Mouse (Mus musculus): ENCODE results near the gene Gm2000.
"Not testable (repeated sequence)": the region's sequence is repeated elsewhere in the genome, so short reads cannot be mapped to it uniquely, and the experiment has no call there.

The Gm2000 gene

DNA sequence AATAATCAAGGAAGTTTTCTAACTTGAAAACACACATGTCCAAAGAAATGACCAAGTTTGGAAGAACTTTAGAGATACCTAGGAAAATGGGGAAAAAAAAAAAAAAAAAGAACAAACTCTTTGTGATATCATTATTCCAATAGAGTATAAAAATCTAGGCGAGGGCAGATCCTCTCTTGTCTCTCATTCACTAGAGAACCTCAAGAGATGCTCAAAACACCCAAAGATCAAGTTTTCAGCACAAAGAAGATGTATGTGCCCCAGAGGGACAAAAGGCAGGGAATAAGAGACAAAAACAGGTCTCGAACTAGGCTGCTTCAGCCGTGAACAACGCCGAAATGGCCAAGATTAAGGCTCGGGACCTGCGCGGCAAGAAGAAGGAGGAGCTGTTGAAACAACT is at the start of gene Gm2000:
Gene Gm2000 (plus strand): TSS at position 301 of the 400 bp plus-strand sequence.
- DNase-seq = no peak

- DNase-seq = peak; percentile 51
Observed at GRCm38 (mm10) chr1:156323126-156323525, 42.7 kb upstream of the Gm2000 start.

DNA sequence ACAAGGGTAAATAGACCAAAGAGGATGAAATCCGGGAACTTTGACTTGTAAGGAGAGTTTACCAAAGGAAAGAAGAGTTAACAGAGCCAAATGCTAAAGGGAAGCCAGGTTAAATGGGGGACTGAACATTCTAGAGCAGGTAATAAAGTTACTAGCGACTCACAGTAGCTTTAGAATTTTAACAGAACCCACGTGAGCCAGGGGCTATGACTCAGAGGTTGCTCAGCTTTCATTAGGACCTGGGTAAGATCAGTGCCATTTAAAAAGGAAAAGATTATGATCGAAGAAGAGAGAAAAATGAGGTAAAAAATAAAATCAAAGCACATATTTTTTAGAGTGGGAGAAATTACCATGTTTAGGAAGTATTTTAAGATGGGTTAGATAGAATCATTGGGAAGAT is 25.0 kb upstream of the Gm2000 start:
- no peak for DNase-seq

- no peak for DNase-seq
Observed at GRCm38 (mm10) chr1:156344433-156344832, 21.4 kb upstream of the Gm2000 start.

- no peak for DNase-seq
Observed at GRCm38 (mm10) chr1:156345633-156346032, 20.2 kb upstream of the Gm2000 start.

DNA sequence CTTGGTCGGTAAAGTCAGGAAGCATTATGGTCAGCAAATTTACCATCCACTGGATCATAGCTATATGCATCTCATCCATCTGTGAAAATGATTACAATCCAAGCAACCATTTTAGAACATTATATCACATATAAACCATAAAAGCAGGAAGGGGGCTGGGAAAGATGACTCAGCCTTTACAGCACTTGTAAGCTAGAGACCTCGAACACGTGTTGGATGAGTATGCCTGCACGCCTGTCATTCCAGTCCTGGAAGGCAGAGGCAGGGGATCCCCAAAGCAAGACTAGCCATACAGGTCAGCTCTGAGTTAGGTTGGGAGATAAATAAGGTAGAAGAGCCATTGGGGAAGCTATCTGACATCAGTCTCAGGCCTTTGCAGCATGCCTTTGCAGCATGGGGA is 16.8 kb upstream of the Gm2000 start:
- DNase-seq = no peak

- DNase-seq = no peak
Observed at GRCm38 (mm10) chr1:156350441-156350840, 15.4 kb upstream of the Gm2000 start.

- no peak for DNase-seq
Observed at GRCm38 (mm10) chr1:156352466-156352865, 13.4 kb upstream of the Gm2000 start.

GRCm38 (mm10) chr1:156381217-156381616 is 15.4 kb downstream of the Gm2000 start:
- no peak for DNase-seq

DNA sequence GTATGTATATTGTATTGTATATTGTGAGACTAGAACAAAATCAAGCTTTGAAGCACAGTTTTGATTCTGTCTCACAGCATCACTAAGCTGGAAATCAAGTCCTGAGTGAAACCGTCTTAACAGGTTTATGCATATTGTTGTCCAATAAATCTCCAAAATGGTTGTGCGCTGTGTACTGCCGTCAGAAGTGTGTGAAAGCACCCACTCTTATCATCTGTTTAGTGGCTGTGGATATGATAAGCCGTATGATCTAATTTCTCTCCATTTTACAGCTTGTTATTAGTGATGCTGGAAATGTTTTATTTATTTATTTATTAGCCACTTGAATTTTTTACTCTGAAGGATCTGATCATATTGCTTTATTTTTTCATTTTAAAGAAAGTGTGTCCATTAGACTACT is 20.4 kb downstream of the Gm2000 start:
- DNase-seq = no peak

DNA sequence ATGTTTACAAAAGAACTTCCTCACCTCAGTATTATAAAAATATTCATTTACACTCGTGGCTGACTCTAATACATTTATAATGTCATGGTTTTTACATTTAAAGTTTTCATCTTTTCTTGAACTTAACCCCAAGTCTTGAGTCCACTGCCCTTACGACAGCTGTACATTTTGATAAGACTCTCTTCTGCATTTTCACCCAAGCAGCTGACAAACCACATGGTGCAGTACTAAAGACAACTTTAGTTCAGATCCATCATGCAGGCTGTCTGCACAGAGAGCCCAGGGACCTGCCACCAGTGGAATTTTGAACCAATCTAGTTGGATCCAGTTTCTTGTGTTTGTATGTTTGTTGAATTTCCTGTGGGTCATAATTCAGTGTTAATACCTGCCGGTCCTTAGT is 21.0 kb downstream of the Gm2000 start:
- peak; percentile 71 for DNase-seq

- DNase-seq = no peak
Observed at GRCm38 (mm10) chr1:156393148-156393547, 27.3 kb downstream of the Gm2000 start.

DNA sequence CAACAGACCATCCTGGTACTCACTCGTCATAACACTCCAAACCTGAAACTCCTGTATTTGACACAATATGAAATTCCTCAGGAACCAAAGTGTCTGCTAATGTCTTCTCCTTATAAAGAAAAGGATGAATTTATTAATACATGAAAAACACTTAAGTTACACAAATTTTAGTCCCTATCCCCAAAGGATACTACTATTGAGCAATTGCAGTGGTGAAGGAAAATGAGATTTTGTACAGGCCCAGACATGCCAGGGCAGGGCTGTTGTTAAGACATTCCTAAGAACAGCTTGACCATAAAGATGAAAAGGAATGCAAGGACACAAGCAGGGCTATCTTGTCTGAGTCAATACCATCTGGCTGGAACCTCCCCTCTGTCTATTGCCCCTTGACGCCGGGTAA is 34.3 kb downstream of the Gm2000 start:
- DNase-seq = not testable (repeated sequence)

- no peak for DNase-seq
Observed at GRCm38 (mm10) chr1:156402491-156402890, 36.7 kb downstream of the Gm2000 start.

- no peak for DNase-seq
Observed at GRCm38 (mm10) chr1:156403251-156403650, 37.4 kb downstream of the Gm2000 start.

DNA sequence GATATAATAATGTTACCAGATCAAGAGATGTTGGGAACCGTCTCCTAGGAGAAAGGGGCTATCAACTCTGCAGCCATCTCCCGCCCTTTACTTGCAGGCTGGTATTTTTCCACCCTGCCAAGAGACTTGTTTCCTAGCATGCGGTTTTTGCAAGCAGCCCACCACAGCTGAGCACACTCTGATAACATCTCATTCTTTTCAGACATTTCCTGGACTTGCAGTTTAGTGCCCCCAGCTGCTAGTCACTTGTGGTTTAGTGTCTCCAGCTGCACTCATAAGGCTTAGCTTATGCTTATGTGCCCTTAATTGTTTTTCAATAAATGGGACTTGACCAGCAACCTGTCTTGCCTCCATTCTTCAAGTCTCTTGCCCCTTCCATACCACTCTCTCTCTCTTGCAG is 42.2 kb downstream of the Gm2000 start:
- peak; percentile 78 for DNase-seq

- peak; percentile 49 for DNase-seq
Observed at GRCm38 (mm10) chr1:156408521-156408920, 42.7 kb downstream of the Gm2000 start.

All from heart, adult 11 months (tissue).